Mouse (Mus musculus) skeletal muscle tissue, adult 2 months (tissue): ENCODE results near the gene Fgfrl1.

Source experiments
- DNase-seq: peaks from one replicate; pipeline ENCODE4 v3.0.0-alpha.2; 2012; ENCODE audit warnings: low read depth, low spot score

Gene Fgfrl1

DNA sequence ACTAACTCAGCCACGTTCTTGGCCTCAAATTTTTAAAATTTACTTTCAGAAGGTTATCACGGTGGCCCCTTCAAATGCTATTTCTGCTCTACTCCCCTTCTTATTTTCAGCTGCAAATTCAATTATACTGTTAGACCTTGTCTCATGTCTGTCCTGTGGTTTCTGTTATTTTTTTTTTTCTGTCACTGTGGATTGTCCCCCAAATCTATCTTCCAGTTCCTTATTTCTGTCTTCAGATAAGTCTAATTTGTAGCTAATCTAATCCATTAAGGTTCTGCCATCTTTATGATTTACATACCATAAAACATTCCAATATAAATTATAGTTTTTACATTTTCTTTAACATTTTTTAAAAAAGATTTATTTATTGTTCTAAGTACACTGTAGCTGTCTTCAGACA, 24.8 kb upstream of the Fgfrl1 start:
- DNase-seq: no peak

DNA sequence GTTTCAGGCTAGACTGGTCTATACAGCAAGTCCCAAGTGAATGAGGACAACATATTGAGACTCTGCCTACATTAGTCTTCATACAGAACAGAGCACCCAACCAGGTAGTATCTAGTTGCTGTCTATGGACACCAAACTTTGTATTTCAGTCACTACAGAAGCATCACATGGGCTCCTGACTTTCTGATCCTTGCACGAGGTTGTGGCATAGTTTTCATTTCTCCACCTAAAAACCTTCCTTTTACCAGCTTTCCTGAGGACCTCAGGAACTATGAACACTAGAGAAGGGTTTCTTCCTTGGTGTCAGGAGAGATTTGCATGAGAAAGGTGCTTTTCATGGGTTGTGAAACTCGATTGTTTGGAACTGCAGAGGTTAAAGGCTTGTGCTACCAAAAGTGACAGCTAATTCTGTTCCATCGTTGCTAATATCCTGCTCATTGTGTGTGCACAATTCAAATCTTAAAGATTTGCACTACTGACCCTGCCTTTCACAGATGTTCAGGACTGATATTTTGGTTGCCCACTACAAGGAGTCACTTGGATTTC, 23.7 kb upstream of the Fgfrl1 start:
- no peak for DNase-seq

DNA sequence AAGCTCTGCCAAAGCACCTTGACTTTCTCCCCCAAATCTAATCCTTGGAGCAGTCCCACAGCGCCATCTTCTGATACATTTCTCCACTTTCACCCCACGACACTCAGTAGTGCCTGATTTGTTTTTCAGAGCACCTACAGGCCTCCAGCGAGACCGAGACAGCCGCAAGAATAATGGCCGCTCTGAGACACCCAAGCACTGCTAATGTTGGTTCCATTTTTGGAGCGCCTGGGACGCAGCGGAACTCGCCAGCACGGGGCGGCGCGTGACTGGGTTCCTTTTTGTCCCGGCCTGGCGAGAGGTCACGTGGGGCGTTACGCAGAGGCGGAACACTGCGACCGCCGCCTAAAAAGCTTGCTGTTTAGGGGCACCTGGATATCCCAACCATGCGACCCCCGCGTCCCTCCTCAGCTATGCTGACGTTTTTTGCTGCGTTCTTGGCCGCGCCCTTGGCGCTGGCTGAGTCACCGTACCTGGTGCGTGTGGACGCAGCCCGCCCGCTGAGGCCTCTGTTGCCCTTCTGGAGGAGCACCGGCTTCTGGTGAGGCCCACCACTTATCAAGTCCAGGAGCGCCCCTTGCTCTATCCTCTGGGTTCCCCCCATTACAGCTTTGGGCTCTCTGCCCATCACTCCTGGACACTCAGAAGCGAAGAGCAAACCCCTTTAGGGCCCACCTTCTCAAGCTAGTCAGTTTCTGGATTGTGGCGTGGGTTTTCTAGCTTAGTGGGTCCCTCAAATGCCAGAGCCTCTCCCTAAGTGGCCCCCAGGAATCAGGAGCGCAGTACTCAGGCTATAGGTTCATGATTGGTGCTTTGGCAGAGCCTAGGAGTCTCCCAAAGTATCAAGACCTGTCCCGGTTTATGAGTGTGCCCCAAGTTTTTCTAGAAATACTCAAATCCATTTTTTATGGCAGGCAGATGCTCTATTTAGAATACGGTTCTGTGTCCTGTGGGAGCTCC, 22.9 kb upstream of the Fgfrl1 start, which contains the start of gene Dgkq:
Gene Dgkq (minus strand): TSS at position 696 of the 960 bp plus-strand sequence.
- peak; percentile 79 for DNase-seq

DNA sequence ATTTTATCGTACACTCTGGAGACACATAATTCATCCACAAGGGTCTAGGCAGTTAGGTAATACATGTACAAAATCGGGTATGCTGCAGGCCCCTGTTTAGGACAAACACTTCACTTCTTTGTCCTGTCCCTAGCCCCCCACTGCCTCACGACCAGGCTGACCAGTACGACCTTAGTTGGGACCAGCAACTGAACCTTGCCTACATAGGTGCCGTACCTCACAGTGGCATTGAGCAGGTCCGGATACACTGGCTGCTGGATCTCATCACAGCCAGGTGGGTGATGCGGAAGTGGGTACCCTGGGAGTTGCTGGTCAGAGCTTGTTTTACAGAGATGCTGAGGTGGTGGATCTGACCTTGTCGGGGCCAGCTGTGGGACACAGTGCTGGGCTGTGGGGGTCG, 22.2 kb upstream of the Fgfrl1 start:
- no peak for DNase-seq

DNA sequence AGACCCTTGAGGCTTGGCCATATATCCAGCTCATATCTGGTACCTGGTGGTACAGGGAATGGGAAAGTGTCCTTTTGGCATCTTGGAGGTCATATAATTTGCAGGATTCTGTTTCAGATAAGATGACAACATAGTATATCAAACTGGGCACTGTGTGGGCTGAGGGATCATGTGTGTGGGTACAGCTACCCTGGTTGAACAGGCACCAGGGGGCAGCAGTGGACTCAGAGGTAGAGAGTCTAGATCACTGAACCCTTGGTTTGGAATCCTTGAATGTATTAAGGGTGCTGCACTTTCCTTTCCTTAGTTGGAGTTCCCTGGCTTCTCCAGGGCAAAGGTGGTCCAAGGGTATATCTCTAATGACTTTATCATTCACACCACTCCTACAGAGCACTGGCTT, 21.4 kb upstream of the Fgfrl1 start:
- no peak for DNase-seq

DNA sequence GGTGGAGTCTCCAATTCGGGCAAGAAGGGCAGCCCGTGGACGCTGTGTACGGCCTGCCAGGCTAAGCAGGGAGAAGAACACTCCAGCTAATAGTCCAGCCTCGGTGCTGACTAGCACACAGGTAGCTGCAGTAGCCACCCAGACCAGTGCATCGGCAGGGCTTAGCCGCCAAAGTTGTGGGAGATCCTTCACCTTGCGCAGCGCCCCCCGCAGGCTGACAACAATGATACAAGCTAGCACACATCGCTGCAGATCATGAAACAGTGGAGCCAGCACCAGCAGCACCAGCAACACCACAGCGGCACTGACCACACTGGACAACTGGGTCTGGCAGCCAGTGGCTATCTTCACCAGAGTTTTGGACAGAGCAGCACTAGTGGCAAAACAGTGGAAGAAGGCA, 20.4 kb upstream of the Fgfrl1 start:
- DNase-seq: no peak

DNA sequence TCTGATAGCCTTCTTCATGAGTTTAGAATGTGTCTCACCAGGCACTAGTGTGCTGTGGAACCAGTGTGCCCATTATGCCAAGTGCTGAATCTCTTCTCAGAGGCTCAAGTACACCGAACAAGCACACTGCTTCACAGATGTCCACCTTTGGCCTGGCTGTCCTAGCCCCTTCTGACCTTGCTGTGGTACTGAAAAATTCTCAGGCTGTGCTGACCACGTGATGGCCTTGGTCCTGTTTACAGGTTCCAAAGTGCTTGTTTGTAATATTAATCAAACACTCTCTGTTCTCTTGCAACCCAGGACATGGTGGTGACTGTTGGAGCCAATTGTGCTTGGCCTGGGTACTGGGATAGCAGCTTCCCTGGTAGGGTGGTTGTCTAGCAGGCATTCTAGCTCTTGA, 17.6 kb upstream of the Fgfrl1 start:
- no peak for DNase-seq

DNA sequence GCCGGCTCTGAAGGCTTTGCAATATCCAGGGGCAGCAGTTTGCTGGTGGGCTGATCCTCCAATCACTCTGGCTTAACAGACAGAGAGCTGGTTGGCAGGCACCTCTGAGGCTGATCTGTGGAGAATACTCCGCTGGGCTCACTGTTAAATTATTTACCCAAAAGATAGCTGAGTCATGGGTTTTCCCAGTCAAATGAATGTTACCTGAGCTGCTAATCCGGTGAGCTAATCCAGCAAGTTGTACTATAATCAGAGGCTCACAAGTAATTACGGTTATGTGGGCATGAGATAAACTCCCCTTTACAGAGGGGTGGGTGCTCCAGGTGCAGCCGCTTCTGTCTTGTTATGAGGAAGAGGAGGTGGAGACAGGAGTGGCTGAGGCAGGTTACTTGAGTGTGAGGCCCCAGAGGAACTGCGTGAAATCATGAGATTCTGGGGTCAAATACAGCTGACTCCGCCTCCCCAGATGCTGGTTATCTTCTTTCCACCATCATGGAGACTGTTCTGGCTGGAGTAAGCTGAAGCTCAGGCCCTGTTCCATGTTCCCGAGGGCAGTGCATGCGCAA, 16.8 kb upstream of the Fgfrl1 start, which contains the start of gene Slc26a1:
Gene Slc26a1 (minus strand): TSS at position 319 of the 566 bp plus-strand sequence.
- no peak for DNase-seq

DNA sequence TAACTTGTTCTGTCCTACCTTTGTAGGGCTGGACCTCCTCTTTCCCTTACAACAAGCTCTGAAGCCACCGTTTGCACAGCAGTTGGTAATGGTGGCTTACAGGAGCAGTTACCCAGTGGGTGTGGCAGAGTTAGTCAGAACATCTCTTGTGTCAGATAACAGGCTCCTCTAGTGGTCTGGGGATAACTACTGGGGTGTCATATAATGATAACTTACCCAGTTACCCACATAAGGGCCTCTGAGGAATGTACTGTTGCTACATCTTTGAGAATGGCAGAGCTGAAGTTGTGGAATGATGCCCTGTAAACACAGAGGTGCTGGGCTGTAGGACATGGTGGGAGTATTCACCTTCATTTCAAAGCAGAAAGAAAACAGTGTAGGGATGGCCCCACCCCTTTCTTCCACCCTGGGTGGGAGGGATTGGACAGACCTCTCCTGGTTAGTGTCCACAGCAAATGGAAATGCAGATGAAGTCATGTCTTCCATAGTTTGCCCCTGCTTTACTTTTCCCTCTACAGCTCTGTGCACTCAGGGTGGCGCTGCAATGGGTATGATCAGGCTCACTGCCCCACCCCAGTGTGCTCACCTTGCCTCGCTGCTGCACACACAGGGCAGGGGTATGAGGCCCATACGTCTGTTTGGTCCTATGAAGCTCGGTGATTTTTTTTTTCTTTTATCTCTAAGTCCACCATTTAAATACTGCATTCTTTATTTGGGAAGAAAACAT, 15.2 kb upstream of the Fgfrl1 start:
- no peak for DNase-seq

DNA sequence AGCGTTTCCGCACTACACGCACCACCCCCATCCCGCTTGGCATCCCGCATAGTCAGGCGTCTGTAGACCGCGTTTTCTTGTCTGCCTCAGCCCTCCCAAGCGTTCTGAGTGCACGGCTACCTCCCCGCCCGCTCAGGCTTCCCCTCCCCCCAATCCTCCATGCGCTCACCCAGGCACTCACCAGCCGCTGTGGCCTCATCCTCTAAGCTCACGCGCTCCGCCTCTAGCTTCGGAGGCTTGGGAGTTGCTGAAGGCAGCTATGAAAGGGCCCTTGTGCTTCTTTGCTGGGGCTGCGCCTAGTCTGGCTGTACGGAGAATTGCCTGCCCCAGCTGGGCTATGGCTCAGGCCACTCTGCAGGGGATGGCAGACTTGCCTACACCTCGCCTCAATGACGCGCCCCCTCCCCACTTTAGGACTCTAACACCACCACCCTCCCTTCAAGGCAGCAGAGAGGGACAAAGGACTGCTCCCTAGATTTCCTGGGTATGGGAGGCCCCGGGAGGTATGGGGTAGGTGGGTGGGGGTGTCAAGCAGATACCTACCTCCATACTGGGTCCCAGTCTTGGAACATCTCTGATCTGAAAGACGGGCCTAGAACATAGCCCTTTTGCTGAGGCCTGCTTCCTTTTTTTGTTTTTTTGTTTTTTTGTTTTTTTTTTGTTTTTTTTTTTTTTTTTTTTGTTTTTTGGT, 14.4 kb upstream of the Fgfrl1 start:
- no peak for DNase-seq

DNA sequence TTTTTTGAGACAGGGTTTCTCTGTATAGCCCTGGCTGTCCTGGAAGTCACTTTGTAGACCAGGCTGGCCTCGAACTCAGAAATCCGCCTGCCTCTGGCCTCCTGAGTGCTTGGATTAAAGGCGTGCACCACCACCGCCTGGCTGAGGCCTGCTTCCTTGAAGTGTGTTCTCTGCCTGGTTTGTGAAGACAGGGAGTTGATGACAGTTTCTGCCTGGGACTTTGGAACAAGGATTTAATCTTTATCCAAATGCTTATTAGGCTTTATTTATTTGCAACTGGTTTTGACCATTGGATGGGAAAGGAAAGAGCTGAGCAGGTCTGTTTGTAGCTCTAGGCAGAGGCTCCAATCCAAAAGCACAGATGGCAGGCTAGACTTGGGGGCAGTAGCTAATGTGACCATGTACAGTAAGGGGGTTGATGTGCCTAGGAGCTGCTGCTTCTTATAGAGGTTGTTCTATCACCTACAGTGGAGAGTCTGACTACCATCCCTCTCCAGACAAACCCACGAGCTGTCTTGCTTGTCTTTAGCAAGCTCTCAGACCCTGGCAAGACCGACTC, 13.8 kb upstream of the Fgfrl1 start:
- no peak for DNase-seq

DNA sequence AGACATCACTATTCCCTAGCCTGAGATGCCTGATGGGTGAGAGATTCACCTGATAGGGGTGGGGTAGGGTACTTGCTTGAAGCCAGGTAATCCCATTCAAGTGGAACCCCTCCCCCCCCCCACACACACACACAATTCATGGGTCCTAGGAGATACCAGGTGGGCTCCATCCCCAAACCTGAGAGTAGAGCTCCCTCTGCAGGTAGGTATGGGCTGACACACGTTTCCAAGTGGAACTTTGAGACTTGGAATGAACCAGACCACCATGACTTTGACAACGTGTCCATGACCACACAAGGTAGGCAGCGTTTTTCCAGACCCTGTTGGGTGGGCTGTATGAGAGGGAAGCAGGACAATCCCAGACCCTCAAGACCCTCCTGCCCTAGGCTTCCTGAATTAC, 12.3 kb upstream of the Fgfrl1 start:
- DNase-seq: no peak

DNA sequence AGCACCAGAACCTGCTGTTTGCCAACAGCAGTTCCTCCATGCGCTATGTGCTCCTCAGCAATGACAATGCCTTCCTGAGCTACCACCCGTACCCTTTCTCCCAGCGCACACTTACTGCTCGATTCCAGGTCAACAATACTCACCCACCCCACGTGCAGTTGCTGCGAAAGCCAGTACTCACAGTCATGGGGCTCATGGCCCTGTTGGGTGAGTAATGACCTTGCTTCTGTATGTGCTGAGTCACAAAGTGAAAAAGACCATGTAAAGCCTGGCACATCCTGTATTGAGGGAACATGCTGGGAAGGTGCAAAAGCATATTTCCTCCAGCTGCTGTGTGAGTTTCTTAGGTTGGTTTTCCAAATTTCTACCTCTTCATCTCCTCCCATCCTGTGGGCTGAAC, 11.3 kb upstream of the Fgfrl1 start:
- no peak for DNase-seq

DNA sequence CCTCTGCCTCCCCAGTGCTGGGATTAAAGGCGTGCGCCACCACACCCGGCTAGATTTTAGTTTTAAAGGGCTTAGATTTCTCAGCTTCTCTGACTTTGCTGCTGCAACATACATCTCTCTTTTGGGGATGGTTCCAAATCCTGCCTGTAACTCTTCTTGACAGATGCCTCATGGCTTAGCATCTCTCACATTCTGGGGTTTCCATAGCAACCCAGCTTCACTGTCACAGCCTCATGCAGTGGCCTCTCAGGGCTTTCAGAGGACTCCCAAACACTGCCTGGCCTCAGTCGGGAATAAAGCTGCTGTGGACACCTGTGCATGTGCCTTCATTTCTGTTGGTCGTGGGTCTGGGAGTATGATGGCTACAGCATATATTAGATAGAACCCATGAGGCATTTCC, 3.1 kb upstream of the Fgfrl1 start:
- no peak for DNase-seq

DNA sequence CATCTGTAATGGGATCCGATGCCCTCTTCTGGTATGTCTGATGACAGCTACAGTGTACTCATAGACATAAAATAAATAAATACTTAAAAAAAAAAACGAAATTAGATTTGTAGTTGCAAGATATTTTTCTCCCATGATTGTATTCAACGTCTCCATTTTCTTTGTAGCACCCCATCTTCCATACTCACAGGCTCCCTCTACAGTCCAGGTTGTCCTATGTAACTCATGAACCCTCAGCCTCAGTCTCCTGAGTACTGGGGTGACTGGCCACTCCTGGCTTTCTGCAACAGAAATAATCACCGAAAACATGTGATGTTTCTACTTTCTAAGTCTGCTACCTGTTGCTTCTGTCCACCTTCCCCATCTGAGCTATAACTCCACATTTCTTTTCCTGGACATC, 1.0 kb upstream of the Fgfrl1 start:
- no peak for DNase-seq

DNA sequence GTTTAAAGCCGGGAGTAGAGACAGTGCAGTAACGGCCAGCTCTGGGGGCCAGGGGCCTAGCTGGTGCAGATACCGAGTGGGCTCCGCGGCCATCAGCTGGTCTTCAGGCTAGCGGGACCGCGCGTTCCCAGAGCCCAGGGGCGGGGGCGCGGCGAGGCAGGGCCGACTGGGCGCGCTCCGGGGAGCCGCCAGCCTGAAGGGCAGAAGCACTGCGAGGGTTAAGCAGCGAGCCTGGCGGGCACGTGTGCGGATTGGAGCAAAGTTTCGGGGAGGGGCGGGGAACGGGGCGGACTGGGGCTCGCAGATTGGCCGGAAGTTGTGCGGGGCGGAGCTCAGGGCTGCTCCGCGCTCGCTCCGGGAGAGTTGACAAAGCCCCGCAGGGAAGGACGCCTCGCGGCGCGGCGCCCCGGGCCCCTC, 1.7 kb downstream of the Fgfrl1 start:
- DNase-seq: peak; percentile 77

DNA sequence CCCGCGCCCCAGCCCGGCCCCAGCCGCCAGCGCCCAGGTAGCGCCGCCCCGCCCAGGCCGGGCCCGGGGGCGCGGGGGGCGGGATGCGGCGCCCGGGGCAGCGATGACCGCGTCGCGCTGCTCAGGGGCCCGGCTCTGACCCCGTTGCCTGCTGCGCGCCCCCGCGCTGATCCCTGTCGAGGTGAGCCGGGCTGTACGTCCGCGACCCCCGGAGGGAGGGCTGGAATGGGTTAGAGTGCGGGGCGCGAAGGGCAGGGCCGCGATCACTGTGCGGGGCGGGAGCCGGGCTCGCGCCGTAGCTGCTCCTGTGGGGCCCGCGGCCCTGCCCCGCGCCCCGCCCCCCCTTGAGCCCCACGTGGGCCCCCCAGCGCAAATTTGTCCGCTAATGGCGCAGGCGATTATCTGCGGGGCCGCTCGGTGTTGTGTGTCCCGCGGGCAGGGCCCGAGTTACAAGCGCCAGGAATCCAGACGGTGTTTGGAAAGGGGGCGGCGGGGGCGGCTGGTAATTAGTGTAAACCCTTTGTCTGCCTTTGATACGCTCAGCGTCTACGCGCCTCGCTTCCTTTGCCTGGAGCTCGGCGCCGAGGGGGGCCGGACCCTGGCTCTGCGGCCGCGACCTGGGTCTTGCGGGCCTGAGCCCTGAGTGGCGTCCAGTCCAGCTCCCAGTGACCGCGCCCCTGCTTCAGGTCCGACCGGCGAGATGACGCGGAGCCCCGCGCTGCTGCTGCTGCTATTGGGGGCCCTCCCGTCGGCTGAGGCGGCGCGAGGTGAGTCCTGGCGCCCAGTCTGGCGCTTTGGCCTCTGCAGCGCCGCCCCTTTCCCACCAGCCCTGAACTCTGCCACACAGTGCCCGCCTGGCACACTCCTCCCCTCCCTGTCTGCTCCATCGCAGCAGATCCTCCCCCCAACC, 2.4 kb downstream of the Fgfrl1 start:
- no peak for DNase-seq

DNA sequence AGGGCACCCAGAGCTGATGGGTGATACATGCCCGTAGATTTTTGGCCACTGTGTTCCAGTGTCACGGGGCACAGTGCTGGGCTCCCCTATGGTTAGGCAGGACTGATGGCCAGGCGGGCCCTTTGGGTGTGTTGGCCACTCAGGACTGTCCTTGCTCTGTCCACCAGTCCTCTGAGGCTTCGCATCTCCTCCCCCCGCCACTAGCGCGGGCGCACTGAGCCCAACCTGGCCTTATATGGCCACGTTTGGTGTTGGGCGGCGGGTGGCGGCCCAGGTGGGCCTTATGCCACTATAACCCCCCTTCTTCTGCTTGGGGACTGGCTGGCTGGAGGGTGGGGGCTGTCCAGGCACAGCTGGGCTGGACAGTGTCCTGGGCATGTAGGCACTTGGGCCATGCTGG, 3.7 kb downstream of the Fgfrl1 start:
- DNase-seq: peak; percentile 54

DNA sequence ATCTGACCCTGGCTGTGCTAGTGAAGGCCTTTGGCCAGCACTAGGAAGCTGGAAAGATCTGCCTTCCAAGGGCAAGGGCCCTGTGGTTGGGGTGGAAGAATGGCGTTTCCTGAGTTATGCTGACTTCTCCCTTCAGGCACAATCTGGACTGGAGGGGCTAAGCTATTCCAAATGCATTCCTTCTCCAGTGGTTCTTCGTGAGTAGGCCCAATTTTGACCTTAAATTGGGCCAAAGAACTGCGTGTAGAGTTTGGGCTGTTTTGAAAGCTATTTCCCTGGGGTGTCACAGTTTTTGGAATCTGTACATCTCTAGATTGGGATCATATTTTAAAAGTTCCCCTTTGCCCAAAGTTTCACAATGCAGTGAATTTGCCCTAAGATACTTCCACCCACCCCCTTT, 4.4 kb downstream of the Fgfrl1 start:
- peak; percentile 22 for DNase-seq

DNA sequence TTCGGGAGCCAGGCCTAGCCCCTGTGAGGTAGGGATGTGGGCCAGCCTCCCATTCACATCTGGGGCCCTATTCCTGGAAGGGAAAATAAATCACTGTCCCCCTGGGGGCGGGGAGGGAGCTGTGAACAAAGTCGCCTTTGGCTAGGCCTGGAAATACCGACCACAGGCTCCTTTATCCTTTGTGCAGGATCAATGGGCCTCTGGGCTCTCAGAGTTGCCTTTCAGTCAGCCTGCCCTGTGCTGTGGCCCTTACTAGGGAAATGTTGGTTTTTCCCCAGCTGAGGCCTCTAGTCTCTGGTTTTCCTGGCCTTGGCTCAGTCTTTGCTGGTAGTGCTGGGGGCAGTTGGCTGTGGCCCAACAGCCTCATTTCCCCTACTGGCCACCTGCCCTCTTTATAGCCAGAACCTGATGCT, 5.2 kb downstream of the Fgfrl1 start:
- DNase-seq: no peak
